Mouse (Mus musculus) E14TG2a.4 (cell line): ENCODE measurements at regions not wholly inside any gene's neighbourhood (a gene's known extent, or its start where the extent isn't known, plus 50 kb on each side); places are given as distances from the start of the nearest gene placed in this dataset.

Experiments
- CTCF ChIP-seq: conservative IDR thresholded peaks from 2 replicates; pipeline ENCODE4 v1.5.1; 2014; ENCODE audit warnings: low read length
- NANOG ChIP-seq: IDR thresholded peaks from 2 replicates; pipeline ENCODE4 v1.6.1; 2014; ENCODE audit warnings: borderline replicate concordance, low read length, mixed read lengths
- POU5F1 ChIP-seq: IDR thresholded peaks from 2 replicates; pipeline ENCODE4 v1.6.1; 2014; ENCODE audit warnings: low read length, borderline replicate concordance

DNA sequence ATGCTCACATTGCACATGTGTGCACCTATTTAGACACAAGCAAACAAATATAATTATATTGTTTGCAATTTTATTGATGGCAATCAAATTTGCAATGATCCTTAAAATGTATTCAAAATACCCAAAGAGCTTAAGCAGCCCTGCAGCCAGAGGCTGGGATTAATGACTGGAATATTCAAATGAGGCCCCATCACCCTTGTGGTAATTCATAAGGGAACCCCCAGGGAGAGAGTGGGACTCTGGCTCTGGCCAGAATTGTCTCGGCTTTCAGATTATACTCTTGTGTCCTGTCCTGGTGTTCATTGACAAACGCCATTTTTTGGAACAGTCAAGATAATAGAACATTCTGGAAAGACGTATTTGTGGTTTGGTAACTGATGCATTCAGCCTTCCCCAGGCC, 133.5 kb downstream of the Vrk1 start:
- TF ChIP-seq CTCF: no peak
- TF ChIP-seq NANOG: no peak
- no peak for TF ChIP-seq POU5F1
